Mouse (Mus musculus) lung, adult 2 months (tissue): ENCODE results near the gene Gja3.

Source experiments
- CTCF ChIP-seq: fragments of 200-500 bp; IDR thresholded peaks from 2 replicates; pipeline ENCODE4 v1.5.1; 2011; ENCODE audit warnings: mild to moderate bottlenecking, low read length, control low read depth; ENCODE audit not compliant: insufficient read depth
- POLR2A ChIP-seq: fragments of 200-500 bp; IDR thresholded peaks from 2 replicates; pipeline ENCODE4 v1.6.1; 2011; ENCODE audit warnings: low read depth, mild to moderate bottlenecking, control low read depth, low read length, borderline replicate concordance; ENCODE audit errors: extremely low read depth

- no peak for TF ChIP-seq POLR2A
- TF ChIP-seq CTCF = no peak
Observed at GRCm38 (mm10) chr14:57105111-57105510, 47.2 kb upstream of the Gja3 start.
